Mouse (Mus musculus) liver, embryonic 12.5 days (tissue): ENCODE measurements at regions not wholly inside any gene's neighbourhood (a gene's known extent, or its start where the extent isn't known, plus 50 kb on each side); places are given as distances from the start of the nearest gene placed in this dataset.

Experiments
- ATAC-seq: fragments of 200-750 bp; cut with Nextera tagmentation; 2 replicates; pipeline ENCODE4 v1.8.0; 2017; ENCODE audit warnings: moderate number of reproducible peaks, mild to moderate bottlenecking, moderate library complexity
- H3K27ac ChIP-seq: fragments of 300-500 bp; sonication (generic); 2 replicates; pipeline ENCODE4 v1.5.1; 2016; ENCODE audit warnings: mild to moderate bottlenecking
- H3K27me3 ChIP-seq: fragments of 300-500 bp; sonication (generic); replicated peaks from 2 replicates; pipeline ENCODE4 v1.6.1; 2016; ENCODE audit warnings: mild to moderate bottlenecking, moderate library complexity
- H3K36me3 ChIP-seq: fragments of 300-500 bp; sonication (generic); 2 replicates; pipeline ENCODE4 v1.6.1; 2016; ENCODE audit warnings: mild to moderate bottlenecking, moderate library complexity
- H3K4me1 ChIP-seq: fragments of 300-500 bp; sonication (generic); 2 replicates; pipeline ENCODE4 v1.6.1; 2016
- H3K4me2 ChIP-seq: fragments of 300-500 bp; sonication (generic); 2 replicates; pipeline ENCODE4 v1.6.1; 2016; ENCODE audit warnings: mild to moderate bottlenecking, moderate library complexity
- H3K4me3 ChIP-seq: fragments of 300-500 bp; sonication (generic); 2 replicates; pipeline ENCODE4 v1.5.1; 2016; ENCODE audit warnings: mild to moderate bottlenecking, moderate library complexity
- H3K9ac ChIP-seq: fragments of 300-500 bp; sonication (generic); 2 replicates; pipeline ENCODE4 v1.6.1; 2016; ENCODE audit warnings: mild to moderate bottlenecking, moderate library complexity
- H3K9me3 ChIP-seq: fragments of 300-500 bp; sonication (generic); replicated peaks from 2 replicates; pipeline ENCODE4 v1.6.1; 2016; ENCODE audit warnings: mild to moderate bottlenecking, moderate library complexity
- WGBS: fragments of 180-500 bp; shearing (Covaris S2); methylation state at CpG from one replicate; pipeline ENCODE4 v1.1.7; 2016; ENCODE audit not compliant: insufficient replicate concordance; 5-methylcytosine and 5-hydroxymethylcytosine counted together

DNA sequence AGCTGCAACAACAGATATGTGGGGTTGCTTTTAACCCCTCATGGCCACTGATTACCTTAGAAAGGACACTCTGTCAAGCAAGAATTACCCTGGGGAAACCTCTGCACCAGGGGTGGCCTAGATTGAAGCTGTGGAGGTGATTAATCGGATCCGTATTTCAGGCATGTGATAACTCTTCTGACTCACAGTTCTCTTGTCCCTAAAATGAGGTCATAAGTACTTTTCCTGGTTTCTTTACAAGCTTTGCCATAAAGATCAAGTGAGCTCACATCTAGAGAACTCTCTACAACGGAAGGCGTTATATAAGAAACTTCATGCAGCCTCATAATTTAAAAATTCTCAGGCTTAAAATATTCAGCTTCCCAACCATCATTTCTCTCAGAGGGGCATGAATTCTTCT, 688.2 kb downstream of the Utrn start:
- WGBS = 68% methylated on average over 4 of the region's 4 CpGs
- Histone ChIP-seq H3K27me3 (no peaks in the 10 kb centered on the region), H3K4me1 (no peaks in the 10 kb centered on the region), H3K9me3 (no peaks in the 10 kb centered on the region), H3K4me3 (no peak overlapping the region), H3K36me3 (no peaks in the 10 kb centered on the region), H3K4me2 (no peak overlapping the region), H3K27ac (no peak overlapping the region), H3K9ac (no peak overlapping the region)
- no peak for ATAC-seq

DNA sequence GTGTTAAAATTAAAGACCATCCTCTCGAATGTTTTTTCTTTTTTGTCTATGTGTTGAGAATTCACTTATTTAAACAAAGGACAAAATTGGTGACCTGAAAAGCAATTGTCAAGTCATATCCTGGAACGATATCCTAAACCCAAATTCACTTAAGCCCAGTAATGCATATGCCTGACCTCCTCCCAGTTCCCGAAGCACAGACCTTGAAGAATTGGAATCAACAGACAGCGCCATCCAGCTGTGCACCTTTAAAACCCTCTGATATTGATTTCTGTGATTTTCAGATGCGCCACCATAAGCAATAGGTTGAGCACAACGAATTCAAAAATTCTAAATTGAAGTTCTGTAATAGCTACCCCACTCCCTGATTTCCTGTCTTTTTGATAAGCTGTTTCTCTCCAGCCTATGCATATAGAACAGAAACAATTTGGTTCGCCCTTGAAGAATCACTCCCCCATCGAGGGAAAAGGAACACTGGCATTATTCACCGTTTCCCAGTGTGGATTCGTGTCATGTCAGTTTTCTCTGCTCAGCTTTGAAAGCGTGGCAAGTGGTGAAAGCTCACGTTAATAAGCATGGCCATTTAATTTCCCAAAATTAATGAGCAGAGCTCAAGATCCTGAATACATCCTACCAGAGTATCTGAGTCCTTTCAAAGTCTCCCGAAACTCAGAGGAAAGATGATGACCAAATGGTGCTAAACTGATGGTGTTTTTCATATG, 682.1 kb downstream of the Utrn start:
- Histone ChIP-seq H3K36me3 (no peaks in the 10 kb centered on the region), H3K4me3 (no peak overlapping the region), H3K9ac (no peak overlapping the region), H3K4me2 (no peak overlapping the region), H3K4me1 (no peaks in the 10 kb centered on the region), H3K9me3 (no peaks in the 10 kb centered on the region), H3K27ac (no peak overlapping the region), H3K27me3 (no peaks in the 10 kb centered on the region)
- no peak for ATAC-seq
- WGBS = 68% methylated on average over 13 of the region's 13 CpGs

DNA sequence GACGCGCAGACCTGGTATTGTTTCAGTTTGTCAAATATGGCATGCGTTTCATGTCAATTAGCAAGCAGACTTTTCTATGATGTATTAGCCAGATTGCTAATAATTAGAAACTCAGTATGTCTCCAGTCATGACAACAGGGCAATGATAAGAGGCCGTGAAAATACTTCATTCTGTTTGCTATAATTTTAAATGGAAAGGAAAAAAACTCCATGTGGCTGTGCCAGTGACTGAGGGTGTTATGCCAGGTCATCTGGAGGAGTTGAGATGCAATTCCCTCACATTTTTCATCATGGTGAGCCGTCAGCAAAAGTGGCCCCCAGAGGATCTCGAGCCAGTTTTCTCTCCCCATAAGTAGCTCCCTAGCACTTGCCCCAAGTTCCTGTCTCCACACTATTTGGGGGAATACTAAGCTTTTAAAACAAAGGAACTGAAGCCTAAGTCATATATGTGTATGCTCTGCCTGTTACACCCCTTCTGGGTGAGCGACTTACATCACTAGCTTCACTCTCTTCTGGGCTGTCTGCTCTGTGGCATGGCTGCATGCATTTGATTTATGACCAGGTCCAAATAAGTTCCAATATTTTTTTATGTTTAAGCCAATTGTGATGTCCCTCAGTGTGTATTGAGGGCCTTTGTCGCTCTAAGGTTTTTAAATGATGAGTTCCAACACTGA, 681.4 kb downstream of the Utrn start:
- H3K27ac ChIP-seq = no peak overlapping the region
- H3K9ac ChIP-seq = no peak overlapping the region
- H3K9me3 ChIP-seq = no peaks in the 10 kb centered on the region
- H3K4me2 ChIP-seq = no peak overlapping the region
- no peaks in the 10 kb centered on the region for H3K36me3 ChIP-seq
- 72% methylated on average over 8 of the region's 8 CpGs for WGBS
- H3K27me3 ChIP-seq = no peaks in the 10 kb centered on the region
- no peak overlapping the region for H3K4me3 ChIP-seq
- H3K4me1 ChIP-seq = no peaks in the 10 kb centered on the region
- ATAC-seq = no peak

DNA sequence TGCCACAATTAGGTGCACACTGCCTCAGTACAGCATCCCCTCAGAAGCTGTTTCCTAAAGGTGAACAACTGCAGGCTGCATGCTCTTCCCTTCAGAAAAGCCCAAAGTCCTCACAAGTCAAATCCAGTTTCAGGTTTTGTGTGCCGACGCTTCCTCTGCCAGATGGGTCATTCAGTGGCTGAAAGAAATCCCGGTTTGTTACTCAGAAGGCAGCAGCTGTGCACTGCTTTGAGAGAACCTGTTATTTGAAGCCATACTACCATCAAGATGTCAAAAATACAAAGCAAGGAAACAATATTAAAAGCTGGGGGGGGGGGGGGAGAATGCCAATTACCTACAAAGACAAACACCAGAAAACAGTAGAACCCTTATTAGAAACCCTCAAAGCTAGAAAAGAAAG, 678.7 kb downstream of the Utrn start:
- ATAC-seq = no peak

DNA sequence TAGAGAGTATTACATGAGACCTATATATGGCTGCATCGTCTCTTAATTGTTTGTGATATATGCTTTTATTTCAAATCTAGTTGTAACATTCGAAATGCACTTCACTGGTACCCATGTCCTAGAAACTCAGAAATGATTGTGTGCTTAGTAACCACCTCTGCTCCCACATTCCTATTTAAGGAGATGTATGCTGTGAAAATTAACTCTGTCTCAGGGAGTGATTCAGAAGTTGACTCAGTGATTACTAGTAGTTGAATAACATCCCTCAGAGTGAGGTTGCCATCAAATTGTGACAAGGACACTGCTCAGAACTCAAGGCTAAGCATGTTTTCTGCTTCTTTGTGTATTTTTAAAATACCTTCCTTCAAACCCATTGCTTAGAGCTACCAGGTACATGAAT, 661.9 kb downstream of the Utrn start:
- no peak overlapping the region for H3K4me2 ChIP-seq
- H3K36me3 ChIP-seq = no peaks in the 10 kb centered on the region
- no peak overlapping the region for H3K27ac ChIP-seq
- no peak for ATAC-seq
- no peak overlapping the region for H3K9ac ChIP-seq
- no peaks in the 10 kb centered on the region for H3K27me3 ChIP-seq
- 62% methylated on average over 2 of the region's 2 CpGs for WGBS
- H3K4me1 ChIP-seq = no peaks in the 10 kb centered on the region
- H3K4me3 ChIP-seq = no peak overlapping the region
- H3K9me3 ChIP-seq = no peaks in the 10 kb centered on the region

More for the DNA sequence above, 678.7 kb downstream of the Utrn start:
- H3K9ac ChIP-seq = no peak overlapping the region
- no peaks in the 10 kb centered on the region for H3K36me3 ChIP-seq
- H3K9me3 ChIP-seq = no peaks in the 10 kb centered on the region
- no peak overlapping the region for H3K4me2 ChIP-seq
- 72% methylated on average over 3 of the region's 3 CpGs for WGBS
- no peaks in the 10 kb centered on the region for H3K27me3 ChIP-seq
- H3K4me3 ChIP-seq = no peak overlapping the region
- H3K27ac ChIP-seq = no peak overlapping the region
- H3K4me1 ChIP-seq = no peaks in the 10 kb centered on the region

DNA sequence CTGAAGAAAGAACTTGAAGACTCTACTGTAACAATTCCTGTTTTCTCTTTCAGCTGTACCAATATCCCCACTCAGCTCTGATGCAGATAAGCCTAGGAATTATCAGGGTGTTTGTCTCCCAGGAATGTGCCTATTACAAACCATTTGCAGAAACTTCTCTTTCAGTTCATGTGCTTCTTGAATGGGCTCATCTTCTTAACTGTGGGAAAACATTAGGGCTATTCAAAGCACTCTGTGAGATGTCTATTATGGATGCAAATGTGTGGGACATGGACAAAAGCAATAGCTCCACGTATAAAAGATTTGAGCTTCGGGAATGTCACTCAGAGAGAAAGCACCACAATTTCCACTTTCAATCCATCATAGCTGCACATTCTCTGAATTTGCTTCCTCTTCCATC, 659.0 kb downstream of the Utrn start:
- Histone ChIP-seq H3K4me3 (no peak overlapping the region), H3K9ac (no peak overlapping the region), H3K9me3 (no peaks in the 10 kb centered on the region), H3K4me2 (no peak overlapping the region), H3K36me3 (no peaks in the 10 kb centered on the region), H3K27ac (no peak overlapping the region), H3K27me3 (no peaks in the 10 kb centered on the region), H3K4me1 (no peaks in the 10 kb centered on the region)
- WGBS = 75% methylated on average over 2 of the region's 2 CpGs
- ATAC-seq = no peak

DNA sequence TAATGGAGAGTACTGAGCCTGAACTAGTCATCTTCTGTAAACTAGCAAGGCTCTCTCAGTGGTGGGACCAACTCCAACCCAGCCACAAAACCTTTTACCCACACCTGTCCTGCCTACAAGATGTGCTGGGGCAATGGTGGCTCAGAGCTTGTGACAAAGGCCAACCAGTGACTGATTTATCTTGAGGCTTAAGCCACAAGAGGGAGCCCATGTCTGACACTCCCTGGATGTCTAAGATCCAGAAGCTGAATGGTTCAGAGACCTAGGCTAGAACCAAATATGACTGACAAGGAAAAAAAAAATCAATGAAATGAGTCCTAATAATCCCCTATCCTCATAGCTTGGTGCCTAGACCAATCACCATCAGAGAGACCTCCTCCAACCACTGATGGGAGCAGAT, 650.3 kb downstream of the Utrn start:
- Histone ChIP-seq H3K4me1 (no peaks in the 10 kb centered on the region), H3K27me3 (no peaks in the 10 kb centered on the region), H3K4me2 (no peak overlapping the region), H3K9me3 (no peaks in the 10 kb centered on the region), H3K27ac (no peak overlapping the region), H3K9ac (no peak overlapping the region), H3K4me3 (no peak overlapping the region), H3K36me3 (no peaks in the 10 kb centered on the region)
- no peak for ATAC-seq

DNA sequence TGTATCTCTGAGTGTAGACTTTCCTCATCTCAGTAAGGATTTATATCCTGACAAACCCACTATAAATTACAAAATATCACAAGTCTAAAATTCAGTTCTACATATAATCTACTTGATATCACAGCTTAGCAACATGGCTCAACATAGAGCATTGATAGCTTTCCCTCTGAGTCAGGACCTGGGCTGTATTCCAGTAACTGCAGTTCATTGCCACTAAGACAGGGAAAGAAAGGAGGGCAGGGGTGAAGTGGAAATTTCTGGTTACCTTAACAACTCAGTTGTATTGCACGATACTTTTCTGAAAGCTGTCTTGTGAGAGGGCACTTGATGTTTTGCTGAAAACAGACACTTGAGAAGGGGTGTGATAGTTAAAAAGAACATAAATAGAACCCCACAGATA, 635.0 kb downstream of the Utrn start:
- no peaks in the 10 kb centered on the region for H3K27me3 ChIP-seq
- H3K9ac ChIP-seq = no peak overlapping the region
- ATAC-seq = no peak
- H3K9me3 ChIP-seq = no peaks in the 10 kb centered on the region
- no peaks in the 10 kb centered on the region for H3K36me3 ChIP-seq
- no peak overlapping the region for H3K4me3 ChIP-seq
- WGBS = 73% methylated on average over 1 of the region's 1 CpGs
- no peaks in the 10 kb centered on the region for H3K4me1 ChIP-seq
- no peak overlapping the region for H3K27ac ChIP-seq
- H3K4me2 ChIP-seq = no peak overlapping the region

DNA sequence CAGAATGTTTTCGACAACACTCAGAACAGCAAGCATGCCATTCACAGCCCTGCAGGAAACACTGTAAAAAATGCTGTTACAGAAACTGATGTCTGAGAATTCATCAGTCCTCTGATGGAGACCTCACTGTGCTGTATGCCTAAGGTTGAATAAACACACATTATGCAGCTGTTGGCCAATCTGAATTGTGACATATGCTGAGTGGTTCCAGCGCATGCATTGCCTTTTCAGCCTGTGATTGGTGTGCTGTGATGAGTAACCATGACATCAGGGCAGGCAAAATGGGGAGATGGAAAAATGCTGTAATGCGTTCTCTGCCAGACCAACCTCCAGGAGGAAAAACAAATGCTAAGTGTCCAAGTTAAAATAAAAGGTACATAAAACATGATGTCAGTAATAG, 620.3 kb downstream of the Utrn start:
- Histone ChIP-seq H3K9ac (no peak overlapping the region), H3K4me2 (no peak overlapping the region), H3K4me3 (no peak overlapping the region), H3K36me3 (no peaks in the 10 kb centered on the region), H3K27me3 (no peaks in the 10 kb centered on the region), H3K9me3 (no peaks in the 10 kb centered on the region), H3K27ac (no peak overlapping the region), H3K4me1 (no peaks in the 10 kb centered on the region)
- no peak for ATAC-seq
- WGBS = 69% methylated on average over 3 of the region's 3 CpGs

DNA sequence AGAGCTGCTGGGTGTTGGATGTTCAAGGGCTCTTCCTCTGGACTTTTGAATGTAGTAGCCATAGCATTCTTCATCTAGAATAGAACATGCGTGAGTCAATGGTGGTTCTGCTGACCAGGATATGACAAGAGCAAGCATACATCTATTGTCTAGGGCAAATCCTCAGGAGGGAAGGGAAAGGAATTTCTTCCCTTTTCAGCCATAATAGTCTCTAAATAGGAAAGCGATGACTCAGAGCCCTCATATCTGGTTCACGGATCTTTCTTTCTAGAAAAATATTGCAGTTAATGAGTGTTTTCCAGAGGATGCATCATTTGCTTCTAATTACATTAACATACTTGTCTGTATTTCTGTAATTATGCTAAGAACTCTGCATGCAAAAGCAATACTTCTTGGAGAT, 615.9 kb downstream of the Utrn start:
- H3K9ac ChIP-seq = no peak overlapping the region
- 82% methylated on average over 3 of the region's 3 CpGs for WGBS
- H3K9me3 ChIP-seq = no peaks in the 10 kb centered on the region
- H3K4me3 ChIP-seq = no peak overlapping the region
- H3K27me3 ChIP-seq = no peaks in the 10 kb centered on the region
- no peaks in the 10 kb centered on the region for H3K4me1 ChIP-seq
- H3K27ac ChIP-seq = no peak overlapping the region
- H3K36me3 ChIP-seq = no peaks in the 10 kb centered on the region
- ATAC-seq = no peak
- H3K4me2 ChIP-seq = no peak overlapping the region

DNA sequence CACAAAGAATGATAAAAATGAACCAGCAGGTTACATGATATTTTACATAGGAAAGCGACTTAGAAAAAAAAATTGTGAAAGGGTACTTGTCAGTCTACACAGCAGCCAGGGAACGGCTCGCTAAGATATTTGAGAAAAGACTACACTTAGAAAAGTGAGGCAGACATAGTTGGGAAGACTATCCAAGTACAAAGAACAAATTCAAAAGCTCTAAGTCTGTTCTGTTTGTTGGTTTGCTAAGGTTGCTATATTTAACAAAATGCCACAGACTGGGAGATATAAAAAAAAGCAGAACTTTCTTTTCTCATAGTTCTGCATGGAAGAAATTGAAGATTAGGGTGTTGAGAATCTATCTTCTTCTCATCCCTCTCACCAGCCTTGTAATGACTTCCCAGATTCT, 583.5 kb downstream of the Utrn start:
- no peak overlapping the region for H3K27ac ChIP-seq
- WGBS = 75% methylated on average over 3 of the region's 3 CpGs
- H3K4me1 ChIP-seq = no peaks in the 10 kb centered on the region
- no peak for ATAC-seq
- no peaks in the 10 kb centered on the region for H3K27me3 ChIP-seq
- H3K4me3 ChIP-seq = no peak overlapping the region
- no peak overlapping the region for H3K4me2 ChIP-seq
- no peak overlapping the region for H3K9ac ChIP-seq
- H3K36me3 ChIP-seq = no peaks in the 10 kb centered on the region
- H3K9me3 ChIP-seq = no peaks in the 10 kb centered on the region

DNA sequence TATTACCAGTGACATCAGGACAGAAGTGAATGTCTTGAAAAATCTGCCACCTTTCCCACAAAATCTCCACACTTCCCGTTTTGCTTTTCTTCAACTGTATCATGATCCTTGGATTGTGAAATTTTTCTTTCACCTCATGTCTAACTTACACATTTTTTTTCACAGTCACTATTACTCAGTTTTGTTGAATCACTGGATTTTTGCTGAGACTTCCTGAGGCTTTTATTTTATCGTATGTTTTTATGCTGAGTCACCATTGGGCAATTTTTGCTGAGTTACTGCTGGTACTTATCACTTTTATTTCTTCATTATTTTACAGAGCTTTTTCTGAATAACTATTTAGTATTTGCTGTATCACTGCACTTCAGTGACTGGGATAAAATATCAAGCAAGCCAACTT, 570.3 kb downstream of the Utrn start:
- WGBS = 47% methylated on average over 2 of the region's 2 CpGs
- Histone ChIP-seq H3K27me3 (no peaks in the 10 kb centered on the region), H3K4me1 (no peaks in the 10 kb centered on the region), H3K27ac (no peak overlapping the region), H3K4me2 (no peak overlapping the region), H3K9ac (no peak overlapping the region), H3K36me3 (no peaks in the 10 kb centered on the region), H3K4me3 (no peak overlapping the region), H3K9me3 (no peaks in the 10 kb centered on the region)
- ATAC-seq = no peak

DNA sequence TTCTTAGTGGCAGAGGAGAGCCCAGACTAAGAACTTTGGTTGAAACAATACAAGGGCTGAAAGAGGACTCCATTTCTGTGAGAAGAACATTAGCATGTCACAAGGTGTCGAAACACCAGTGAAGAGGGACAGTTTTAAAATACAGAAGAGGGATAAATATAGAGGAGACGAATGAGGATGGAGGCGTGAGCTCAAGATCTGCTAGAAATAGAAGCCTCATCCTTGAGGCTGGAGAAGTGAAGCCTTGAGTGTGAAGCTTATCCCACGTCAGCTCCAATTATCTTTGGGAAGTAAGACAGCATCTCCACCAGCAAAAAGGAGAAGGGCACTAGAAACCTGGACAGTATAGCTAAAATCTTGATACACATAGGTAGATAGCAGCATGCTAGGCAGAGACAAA, 566.8 kb downstream of the Utrn start:
- Histone ChIP-seq H3K27ac (no peak overlapping the region), H3K9me3 (no peaks in the 10 kb centered on the region), H3K27me3 (no peaks in the 10 kb centered on the region), H3K4me3 (no peak overlapping the region), H3K36me3 (no peaks in the 10 kb centered on the region), H3K4me2 (no peak overlapping the region), H3K4me1 (no peaks in the 10 kb centered on the region), H3K9ac (no peak overlapping the region)
- 60% methylated on average over 4 of the region's 4 CpGs for WGBS
- no peak for ATAC-seq
